Mouse (Mus musculus) heart, adult 11 months (tissue): ENCODE data around the gene Zfp64.

Experiments
- DNase-seq: peaks from one replicate; pipeline ENCODE4 v3.0.0; 2022

The Zfp64 gene

DNA sequence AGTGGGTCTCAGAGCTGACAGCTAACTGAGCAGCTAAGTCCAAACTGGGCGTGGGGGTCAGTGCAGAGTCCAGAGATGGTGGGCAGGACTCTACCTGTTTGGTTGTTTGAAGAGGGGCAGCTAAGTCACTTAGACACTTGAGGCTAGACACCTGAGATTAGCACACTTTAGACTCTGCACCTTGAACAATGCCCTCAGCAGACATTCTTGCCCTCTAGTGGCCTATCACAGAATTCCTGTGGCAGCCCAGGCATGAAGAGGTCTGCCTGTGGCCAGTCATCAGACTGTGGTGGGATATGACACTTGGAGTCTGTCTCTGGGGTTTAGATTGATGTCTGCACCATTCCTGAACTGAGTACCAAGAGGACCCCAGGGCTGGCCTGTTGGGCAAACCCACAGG is 7.7 kb downstream of the Zfp64 start:
- DNase-seq: no peak

GRCm38 (mm10) chr2:168944011-168944410 is 11.4 kb downstream of the Zfp64 start:
- DNase-seq: no peak

DNA sequence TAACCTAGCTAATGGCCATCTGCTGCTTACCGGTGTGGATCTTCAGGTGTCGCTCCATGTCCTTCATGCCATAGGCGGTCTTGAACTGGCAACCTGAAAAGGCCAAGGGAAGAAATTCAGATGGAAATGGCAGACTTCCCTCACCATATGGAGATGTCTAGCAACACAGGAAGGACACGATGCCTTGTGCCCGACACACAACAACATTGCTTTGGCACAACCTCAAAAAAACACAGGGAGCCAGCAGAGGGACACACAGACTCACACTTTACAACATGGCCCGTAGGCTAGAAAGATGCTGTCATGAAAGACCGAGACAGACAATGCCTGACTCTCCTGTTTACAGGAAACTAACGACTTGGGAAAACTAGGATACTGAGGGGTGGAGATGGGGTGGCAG is 15.4 kb downstream of the Zfp64 start:
- no peak for DNase-seq

- no peak for DNase-seq
Observed at GRCm38 (mm10) chr2:168939261-168939933, 16.0 kb downstream of the Zfp64 start.

DNA sequence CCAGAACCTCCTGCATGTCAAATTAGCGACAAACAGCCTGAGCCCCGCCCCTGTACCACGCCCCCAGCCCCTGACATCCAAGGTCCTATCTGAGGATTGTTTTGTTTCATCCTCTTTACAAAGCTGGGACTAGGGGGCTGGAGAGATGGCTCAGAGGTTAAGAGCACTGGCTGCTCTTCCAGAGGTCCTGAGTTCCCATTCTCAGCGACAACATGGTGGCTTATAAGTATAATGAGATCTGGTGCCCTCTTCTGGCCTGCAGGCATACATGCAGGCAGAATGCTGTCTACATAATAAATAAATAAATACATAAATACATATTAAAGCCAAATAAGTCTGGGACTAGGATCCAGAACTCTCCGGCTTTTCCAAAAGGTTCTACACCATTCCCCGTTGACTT is 18.5 kb downstream of the Zfp64 start:
- DNase-seq: no peak

- DNase-seq: no peak
Observed at GRCm38 (mm10) chr2:168935165-168935564, 20.2 kb downstream of the Zfp64 start.

GRCm38 (mm10) chr2:168931686-168932085 is 23.7 kb downstream of the Zfp64 start:
- no peak for DNase-seq

DNA sequence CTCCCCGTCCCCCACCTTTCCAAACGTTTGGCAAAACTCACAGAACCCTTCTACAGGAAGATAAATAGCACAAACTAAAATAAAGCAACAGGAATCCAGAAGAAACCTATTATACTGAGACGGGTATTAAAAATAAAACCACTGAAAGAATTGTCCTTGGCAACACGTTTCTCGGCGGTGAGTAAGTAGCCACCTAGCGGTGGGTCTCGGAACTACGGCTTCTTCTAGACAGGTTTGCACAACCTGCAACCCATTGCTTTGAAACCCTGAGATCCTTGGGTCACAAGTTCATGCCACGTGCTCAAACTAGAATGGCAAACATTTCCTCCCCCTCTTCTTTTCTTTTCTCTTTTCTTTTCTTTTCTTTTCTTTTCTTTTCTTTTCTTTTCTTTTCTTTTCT is 25.7 kb downstream of the Zfp64 start:
- no peak for DNase-seq

- DNase-seq: no peak
Observed at GRCm38 (mm10) chr2:168927401-168927800, 28.0 kb downstream of the Zfp64 start.

DNA sequence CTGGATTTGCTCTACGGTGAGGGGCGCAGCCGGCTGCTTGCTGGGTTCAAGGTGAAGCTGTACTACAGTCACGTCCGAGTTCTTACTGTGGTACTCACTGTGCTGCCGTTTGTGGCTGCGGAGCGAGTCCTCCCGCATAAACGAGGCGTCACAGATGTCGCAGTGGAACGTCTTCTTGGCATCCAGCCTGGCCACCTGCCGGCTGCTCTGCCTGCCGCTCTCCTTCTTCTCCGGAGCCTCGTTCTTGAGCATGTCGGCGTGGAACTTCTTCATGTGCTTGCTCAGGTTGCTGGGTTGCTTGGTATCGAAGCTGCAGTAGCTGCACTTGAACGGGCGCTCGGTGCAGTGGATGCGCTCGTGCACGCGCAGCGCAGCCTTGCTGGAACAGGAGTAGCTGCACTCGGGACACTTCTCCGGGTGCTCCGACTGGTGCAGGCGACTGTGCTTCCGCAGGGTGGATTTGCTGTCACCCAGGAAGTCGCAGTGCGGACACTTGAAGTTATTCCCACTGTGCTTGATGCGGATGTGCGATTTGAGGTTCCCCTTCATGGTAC is 29.1 kb downstream of the Zfp64 start:
- DNase-seq: no peak

DNA sequence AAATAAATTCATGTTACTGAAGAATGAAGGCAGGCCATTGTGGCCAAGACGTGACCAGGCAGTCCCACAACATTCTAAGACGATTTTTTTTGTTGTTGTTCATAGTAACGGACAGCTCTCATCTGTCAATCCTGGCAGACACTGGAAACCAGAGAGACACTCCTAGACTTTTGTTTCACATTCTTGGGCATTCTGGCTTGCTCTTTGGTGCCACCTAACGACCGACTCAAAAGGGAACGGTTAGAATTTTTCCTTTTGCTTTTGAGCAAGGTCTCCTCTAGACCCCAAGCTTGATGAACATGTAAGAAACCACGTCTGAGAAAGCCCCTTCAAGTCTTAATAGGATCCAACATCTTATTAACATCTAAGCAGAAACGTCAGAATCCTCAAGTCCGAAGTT is 31.7 kb downstream of the Zfp64 start:
- no peak for DNase-seq

- no peak for DNase-seq
Observed at GRCm38 (mm10) chr2:168922466-168922865, 32.9 kb downstream of the Zfp64 start.

GRCm38 (mm10) chr2:168920007-168920406 is 35.4 kb downstream of the Zfp64 start:
- no peak for DNase-seq

DNA sequence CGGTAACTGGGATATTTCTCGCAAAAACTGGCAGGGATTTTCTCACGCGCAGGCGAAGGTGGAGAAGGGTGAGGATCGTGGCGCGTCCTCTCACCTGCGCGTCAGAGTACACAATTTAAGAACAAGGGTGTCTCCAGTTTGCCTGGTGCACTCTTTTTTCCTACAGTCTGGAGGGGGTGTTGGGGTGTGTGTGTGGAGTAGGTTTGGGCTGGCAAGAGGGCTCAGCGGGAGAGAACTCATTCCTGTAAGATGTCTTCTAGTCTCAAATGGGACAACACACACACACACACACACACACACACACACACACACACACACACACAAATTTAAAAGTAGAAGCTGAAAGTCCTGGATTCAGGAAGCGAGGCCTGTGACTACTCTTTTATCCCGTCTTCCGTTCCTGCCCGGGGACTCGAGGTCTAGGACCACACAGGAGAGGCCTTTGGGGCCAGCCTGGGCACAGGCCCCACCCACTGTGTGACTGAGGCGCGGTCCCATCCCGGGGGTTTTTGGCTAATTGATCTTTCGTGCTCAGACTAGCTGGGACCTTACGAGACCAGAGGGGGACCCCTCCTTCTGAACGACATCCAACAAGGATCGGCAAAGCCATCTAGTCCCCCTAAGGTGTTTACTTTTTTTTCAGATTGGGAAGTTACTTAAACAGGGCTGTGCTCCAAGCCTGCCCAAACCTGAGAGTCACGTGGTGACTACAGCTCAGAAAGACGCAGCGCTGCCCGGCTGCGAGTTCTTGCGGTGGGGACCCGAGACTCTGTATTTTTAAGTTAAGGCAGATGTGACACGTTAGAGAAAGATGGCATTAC is 42.3 kb downstream of the Zfp64 start:
- no peak for DNase-seq

- no peak for DNase-seq
Observed at GRCm38 (mm10) chr2:168912051-168912891, 43.1 kb downstream of the Zfp64 start.

GRCm38 (mm10) chr2:168911527-168911926 is 43.9 kb downstream of the Zfp64 start:
- no peak for DNase-seq

GRCm38 (mm10) chr2:168906022-168906421 is 49.4 kb downstream of the Zfp64 start:
- DNase-seq: no peak

GRCm38 (mm10) chr2:168904846-168905245 is 50.5 kb downstream of the Zfp64 start:
- no peak for DNase-seq

GRCm38 (mm10) chr2:168904188-168904587 is 51.2 kb downstream of the Zfp64 start:
- no peak for DNase-seq

DNA sequence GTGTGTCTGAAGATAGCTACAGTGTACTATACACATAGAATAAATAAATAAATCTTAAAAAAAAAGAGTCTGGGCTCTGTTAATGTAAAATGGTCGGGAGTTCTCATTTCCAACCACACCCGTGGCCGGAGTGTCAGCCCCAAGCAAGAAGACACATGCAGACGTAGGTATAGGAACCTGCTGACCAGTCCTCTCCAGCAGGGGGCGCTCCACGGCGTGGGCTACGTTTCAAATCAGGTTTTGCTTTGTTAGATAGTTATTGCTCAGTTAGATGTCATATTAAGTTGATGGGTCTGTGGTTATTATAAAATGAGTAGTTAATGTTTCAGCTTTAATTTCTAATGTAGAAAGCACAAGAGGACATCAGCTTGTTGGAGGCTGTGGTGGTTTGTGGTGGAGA is 52.8 kb downstream of the Zfp64 start:
- no peak for DNase-seq

DNA sequence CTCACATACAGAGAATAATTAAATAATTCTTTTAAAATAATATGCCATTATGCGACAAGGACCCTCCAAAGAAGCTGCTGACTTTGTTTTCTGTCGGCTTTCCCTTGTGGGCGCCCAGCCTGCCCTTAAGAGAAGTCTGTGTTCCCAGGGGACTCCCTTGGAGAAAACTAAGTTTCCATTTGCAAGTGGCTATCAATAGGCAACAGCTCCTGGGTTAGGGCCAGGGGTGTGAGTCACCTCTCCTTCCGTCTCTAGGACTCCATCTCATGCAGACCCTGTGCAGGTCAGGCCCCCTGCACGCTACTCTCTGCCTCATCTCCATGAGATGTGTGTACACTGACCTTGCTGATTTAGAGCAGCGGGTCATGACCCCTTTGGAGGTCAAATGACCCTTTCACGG is 57.5 kb downstream of the Zfp64 start:
- DNase-seq: no peak

DNA sequence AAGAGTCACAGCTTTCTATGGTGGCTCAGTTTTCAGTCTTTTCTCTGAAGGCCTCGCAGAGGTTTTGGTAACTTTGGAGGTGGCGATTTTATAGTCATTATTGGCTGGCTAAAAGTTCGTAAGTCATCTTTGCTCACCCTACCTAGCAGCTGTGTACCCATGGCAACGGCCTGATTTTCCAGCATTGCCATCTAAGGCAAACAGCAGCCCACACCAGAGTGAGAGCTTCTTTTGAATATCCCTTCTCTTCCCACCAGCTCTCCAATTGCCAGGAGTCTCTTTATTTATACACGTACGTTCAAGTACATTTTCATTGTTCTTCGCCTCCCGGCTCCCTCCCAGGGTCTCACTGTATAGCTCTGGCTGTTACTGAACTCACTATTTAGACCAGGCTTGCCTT is 59.9 kb downstream of the Zfp64 start:
- DNase-seq: no peak

DNA sequence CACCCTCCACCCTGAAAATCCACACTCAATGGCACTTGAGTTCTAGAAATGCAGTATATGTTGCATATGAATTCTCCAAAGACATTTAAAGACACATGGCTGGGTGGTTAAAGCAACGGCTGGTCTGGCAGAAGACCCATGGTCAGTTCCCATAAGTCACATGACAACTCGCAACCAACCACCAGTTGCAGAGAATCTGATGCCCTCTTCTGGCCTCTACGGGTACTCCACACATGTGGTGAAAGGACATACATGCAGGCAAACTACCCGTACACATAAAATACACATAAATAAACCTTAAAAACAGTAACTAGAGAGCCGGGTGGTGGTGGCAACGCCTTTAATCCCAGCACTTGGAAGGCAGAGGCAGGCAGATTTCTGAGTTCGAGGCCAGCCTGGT is 60.6 kb downstream of the Zfp64 start:
- DNase-seq: no peak
